Mouse (Mus musculus) forebrain, embryonic 13.5 days (tissue): ENCODE results near the gene Tmem119. TPM values are rescaled to one million over a fixed set of nuclear protein-coding genes. Genes with fewer than 3 reads are reported as not detected.
"Not testable (repeated sequence)": the region's sequence is repeated elsewhere in the genome, so short reads cannot be mapped to it uniquely, and the experiment has no call there.

Experiments
- ATAC-seq: fragments of 200-750 bp; cut with Nextera tagmentation; 2 replicates; pipeline ENCODE4 v1.8.0; 2017
- H3K27ac ChIP-seq: fragments of 300-500 bp; sonication (generic); 2 replicates; pipeline ENCODE4 v1.5.1; 2015; ENCODE audit warnings: inconsistent platforms, mild to moderate bottlenecking, moderate library complexity
- H3K27me3 ChIP-seq: fragments of 300-500 bp; sonication (generic); 2 replicates; pipeline ENCODE4 v1.6.1; 2015; ENCODE audit warnings: mild to moderate bottlenecking, inconsistent platforms
- H3K36me3 ChIP-seq: fragments of 300-500 bp; sonication (generic); 2 replicates; pipeline ENCODE4 v1.6.1; 2015; ENCODE audit warnings: mild to moderate bottlenecking, inconsistent platforms; ENCODE audit not compliant: poor library complexity, severe bottlenecking
- H3K4me1 ChIP-seq: fragments of 300-500 bp; sonication (generic); 2 replicates; pipeline ENCODE4 v1.6.1; 2015; ENCODE audit warnings: inconsistent platforms
- H3K4me2 ChIP-seq: fragments of 300-500 bp; sonication (generic); 2 replicates; pipeline ENCODE4 v1.6.1; 2015; ENCODE audit warnings: inconsistent platforms, mild to moderate bottlenecking, moderate library complexity
- H3K4me3 ChIP-seq: fragments of 300-500 bp; sonication (generic); 2 replicates; pipeline ENCODE4 v1.5.1; 2015; ENCODE audit warnings: mild to moderate bottlenecking, inconsistent platforms
- H3K9ac ChIP-seq: fragments of 300-500 bp; sonication (generic); 2 replicates; pipeline ENCODE4 v1.6.1; 2015; ENCODE audit warnings: mild to moderate bottlenecking, inconsistent platforms
- H3K9me3 ChIP-seq: fragments of 300-500 bp; sonication (generic); replicated peaks from 2 replicates; pipeline ENCODE4 v1.6.1; 2016; ENCODE audit warnings: inconsistent platforms
- WGBS: fragments of 180-500 bp; shearing (Covaris S2); methylation state at CpG from one replicate; pipeline ENCODE4 v1.1.7; 2015; 5-methylcytosine and 5-hydroxymethylcytosine counted together
- polyA plus RNA-seq: library from polyadenylated mRNA; unstranded; fragments of >200 nt; fragmentation: Nextera tagmentation; extraction: Ambion mirVana; gene quantifications from 2 replicates; pipeline ENCODE4 v1.2.1, GENCODE M21; 2015

The Tmem119 gene
- polyA plus RNA-seq, 1 experiment from 2014 or later, result 3.4 TPM

- WGBS, result 74% methylated on average over 7 of the region's 7 CpGs
- H3K4me2 ChIP-seq, result no peak overlapping the region
- no peak for ATAC-seq
- H3K27me3 ChIP-seq, result peaks cover 35% of the 10 kb centered on the region
- no peak overlapping the region for H3K27ac ChIP-seq
- H3K4me1 ChIP-seq, result no peaks in the 10 kb centered on the region
- H3K4me3 ChIP-seq, result no peak overlapping the region
- H3K9me3 ChIP-seq, result no peaks in the 10 kb centered on the region
- H3K36me3 ChIP-seq, result peaks cover 18% of the 10 kb centered on the region
- H3K9ac ChIP-seq, result no peak overlapping the region
Observed at GRCm38 (mm10) chr5:113781875-113782274, 18.4 kb downstream of the Tmem119 start.

GRCm38 (mm10) chr5:113781254-113781653 is 19.1 kb downstream of the Tmem119 start:
- Histone ChIP-seq H3K36me3 (peaks cover 24% of the 10 kb centered on the region), H3K9me3 (no peaks in the 10 kb centered on the region), H3K4me1 (no peaks in the 10 kb centered on the region), H3K4me2 (no peak overlapping the region), H3K4me3 (no peak overlapping the region), H3K27me3 (peaks cover 35% of the 10 kb centered on the region), H3K9ac (no peak overlapping the region), H3K27ac (no peak overlapping the region)
- no peak for ATAC-seq
- WGBS, result 87% methylated on average over 7 of the region's 7 CpGs

DNA sequence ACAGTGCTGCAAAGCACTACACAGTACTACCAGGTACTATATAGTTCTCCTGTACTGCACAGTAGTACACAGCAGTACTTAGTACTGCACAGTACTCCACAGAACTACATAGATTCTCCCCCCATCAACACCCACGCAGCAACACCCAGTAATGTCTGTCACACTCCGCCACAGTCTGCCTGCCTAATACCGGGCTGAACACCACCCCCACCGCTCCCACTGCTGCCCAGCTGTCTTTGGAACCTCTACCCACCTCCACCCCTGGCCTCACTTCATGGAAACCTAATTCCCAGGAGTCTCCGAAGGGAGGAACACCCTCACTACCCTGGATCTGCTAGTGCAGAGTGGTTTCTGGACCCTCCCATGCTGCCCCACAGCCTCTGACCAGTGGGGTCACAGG is 19.6 kb downstream of the Tmem119 start:
- WGBS, result 89% methylated on average over 5 of the region's 5 CpGs
- H3K27me3 ChIP-seq, result peaks cover 33% of the 10 kb centered on the region
- no peak overlapping the region for H3K4me2 ChIP-seq
- H3K36me3 ChIP-seq, result peaks cover 29% of the 10 kb centered on the region
- ATAC-seq, result no peak
- H3K27ac ChIP-seq, result no peak overlapping the region
- no peaks in the 10 kb centered on the region for H3K4me1 ChIP-seq
- no peak overlapping the region for H3K9ac ChIP-seq
- no peaks in the 10 kb centered on the region for H3K9me3 ChIP-seq
- H3K4me3 ChIP-seq, result no peak overlapping the region

- ATAC-seq, result peak; percentile 33; the same call in 1 of the 2 replicates
- peaks cover 32% of the 10 kb centered on the region for H3K27me3 ChIP-seq
- no peaks in the 10 kb centered on the region for H3K9me3 ChIP-seq
- peaks cover 35% of the 10 kb centered on the region for H3K36me3 ChIP-seq
- no peak overlapping the region for H3K4me2 ChIP-seq
- no peak overlapping the region for H3K27ac ChIP-seq
- WGBS, result 96% methylated on average over 3 of the region's 3 CpGs
- no peak overlapping the region for H3K4me3 ChIP-seq
- no peak overlapping the region for H3K9ac ChIP-seq
- no peaks in the 10 kb centered on the region for H3K4me1 ChIP-seq
Observed at GRCm38 (mm10) chr5:113780082-113780752, 20.1 kb downstream of the Tmem119 start.

- H3K27me3 ChIP-seq, result peaks cover 25% of the 10 kb centered on the region
- no peak overlapping the region for H3K9ac ChIP-seq
- H3K4me1 ChIP-seq, result no peaks in the 10 kb centered on the region
- peaks cover 41% of the 10 kb centered on the region for H3K36me3 ChIP-seq
- 78% methylated on average over 5 of the region's 5 CpGs for WGBS
- H3K27ac ChIP-seq, result no peak overlapping the region
- no peak overlapping the region for H3K4me2 ChIP-seq
- no peak for ATAC-seq
- H3K9me3 ChIP-seq, result no peaks in the 10 kb centered on the region
- no peak overlapping the region for H3K4me3 ChIP-seq
Observed at GRCm38 (mm10) chr5:113779569-113779968, 20.7 kb downstream of the Tmem119 start.

DNA sequence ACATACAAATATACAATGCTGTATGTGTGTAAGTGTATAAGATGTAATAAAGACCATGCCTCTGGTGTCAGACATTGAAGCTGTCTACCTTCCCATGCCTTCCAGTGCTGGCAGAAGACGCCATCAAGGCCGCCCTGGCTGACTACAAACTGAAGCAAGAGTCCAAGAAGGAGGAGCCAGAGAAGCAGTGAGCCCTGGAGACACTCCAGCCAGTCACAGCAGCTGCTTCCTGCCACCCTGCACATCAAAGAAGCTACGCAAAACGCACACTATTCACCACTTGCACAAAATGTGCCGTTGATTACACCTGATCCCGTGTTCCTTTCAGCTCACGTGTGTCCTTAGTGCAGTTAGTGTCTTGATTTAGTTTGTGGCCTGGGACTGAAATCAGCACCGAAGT is 22.6 kb downstream of the Tmem119 start:
- H3K9ac ChIP-seq, ATAC-seq, H3K4me3 ChIP-seq, H3K4me2 ChIP-seq, H3K27me3 ChIP-seq, H3K27ac ChIP-seq, H3K9me3 ChIP-seq: not testable (repeated sequence)
- Histone ChIP-seq H3K36me3 (peaks cover 45% of the 10 kb centered on the region), H3K4me1 (peaks cover 11% of the 10 kb centered on the region)
- 91% methylated on average over 8 of the region's 8 CpGs for WGBS

DNA sequence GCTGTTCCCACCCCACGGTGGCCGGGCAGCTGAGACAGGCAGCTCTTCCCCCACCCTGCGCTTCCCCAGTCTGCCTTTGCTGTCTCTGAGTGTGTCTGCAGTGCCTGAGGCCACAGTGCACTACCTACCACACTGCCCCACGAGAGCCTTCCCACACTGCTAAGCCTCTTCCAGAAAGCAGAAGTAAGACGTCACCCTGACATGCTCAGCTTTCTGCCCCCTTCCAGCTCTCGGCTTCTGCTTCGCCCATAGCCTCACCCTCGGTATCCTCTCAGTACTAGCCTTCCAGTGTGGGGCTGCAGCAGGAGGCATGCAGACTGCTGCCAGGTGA is 23.5 kb downstream of the Tmem119 start:
- 94% methylated on average over 8 of the region's 8 CpGs for WGBS
- no peak for ATAC-seq
- H3K4me3 ChIP-seq, result no peak overlapping the region

DNA sequence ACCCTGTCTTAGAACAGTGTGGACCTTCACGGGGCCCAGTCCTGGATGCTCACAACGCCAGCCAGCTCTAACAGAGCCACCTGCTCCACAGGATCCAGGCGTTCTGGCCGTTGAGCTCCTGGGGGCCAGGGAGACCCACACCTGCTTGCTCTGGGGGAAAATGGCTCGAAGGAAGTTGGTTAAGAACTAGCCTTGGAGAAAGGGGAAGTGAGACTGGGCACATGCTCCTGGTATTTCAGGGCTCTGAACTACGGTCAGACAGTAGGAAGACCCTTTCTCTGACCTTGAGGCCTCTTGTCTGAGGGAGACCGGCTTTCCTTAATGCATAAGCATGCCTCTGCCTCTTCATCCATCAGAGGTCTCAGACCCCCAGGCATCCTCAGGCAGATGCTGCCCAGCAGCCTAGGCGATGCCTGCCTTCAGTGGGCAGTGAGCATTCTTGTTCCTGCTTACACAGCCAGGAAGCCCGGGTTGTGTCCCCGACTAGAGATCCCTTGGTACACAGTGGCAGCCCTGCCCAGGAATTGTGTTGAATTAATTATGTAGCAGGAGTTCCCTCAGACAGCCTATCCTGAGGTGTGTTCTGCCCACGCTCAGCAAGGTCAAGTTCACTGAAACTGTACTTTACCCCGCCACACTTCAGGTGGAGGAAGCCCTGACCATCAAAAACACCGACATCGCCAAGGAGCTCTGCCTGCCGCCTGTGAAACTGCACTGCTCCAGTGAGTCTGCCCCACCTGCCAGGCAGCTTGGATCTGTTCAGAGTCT is 24.0 kb downstream of the Tmem119 start:
- Histone ChIP-seq H3K9ac (no peak overlapping the region), H3K27ac (no peak overlapping the region)

More for the DNA sequence above, 23.5 kb downstream of the Tmem119 start:
- H3K27me3 ChIP-seq, result no peaks in the 10 kb centered on the region
- peaks cover 45% of the 10 kb centered on the region for H3K36me3 ChIP-seq
- no peak overlapping the region for H3K9ac ChIP-seq
- peaks cover 11% of the 10 kb centered on the region for H3K4me1 ChIP-seq
- no peak overlapping the region for H3K27ac ChIP-seq
- no peaks in the 10 kb centered on the region for H3K9me3 ChIP-seq
- no peak overlapping the region for H3K4me2 ChIP-seq

DNA sequence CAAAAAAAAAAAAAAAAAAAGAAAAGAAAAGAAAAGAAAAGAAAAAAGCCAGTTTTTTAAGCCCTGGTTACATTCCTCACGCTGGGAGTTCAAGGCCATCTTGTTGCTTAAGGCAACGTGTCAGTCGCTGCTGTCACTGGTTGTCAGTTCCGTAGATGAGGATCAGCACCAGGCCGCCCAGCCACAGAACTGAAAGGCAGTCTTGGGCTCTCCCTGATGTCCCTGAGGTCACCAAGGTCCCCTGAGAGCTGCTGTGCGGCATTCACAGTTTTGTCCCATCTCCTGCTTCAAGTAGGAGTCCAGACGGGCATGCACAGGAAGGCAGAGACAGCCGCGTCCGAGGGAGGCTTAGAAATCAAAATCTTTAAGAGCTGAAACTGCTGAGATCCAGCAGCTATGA is 24.7 kb downstream of the Tmem119 start:
- Histone ChIP-seq H3K27me3 (no peaks in the 10 kb centered on the region), H3K4me3 (no peak overlapping the region), H3K9me3 (no peaks in the 10 kb centered on the region), H3K27ac (no peak overlapping the region), H3K36me3 (peaks cover 45% of the 10 kb centered on the region), H3K4me2 (no peak overlapping the region), H3K4me1 (peaks cover 14% of the 10 kb centered on the region), H3K9ac (no peak overlapping the region)
- WGBS, result 91% methylated on average over 10 of the region's 10 CpGs
- ATAC-seq, result no peak

More for the DNA sequence above, 24.0 kb downstream of the Tmem119 start:
- Histone ChIP-seq H3K27me3 (no peaks in the 10 kb centered on the region), H3K9me3 (no peaks in the 10 kb centered on the region), H3K4me3 (no peak overlapping the region), H3K4me2 (no peak overlapping the region), H3K36me3 (peaks cover 45% of the 10 kb centered on the region), H3K4me1 (peaks cover 11% of the 10 kb centered on the region)
- WGBS, result 91% methylated on average over 15 of the region's 15 CpGs
- no peak for ATAC-seq

GRCm38 (mm10) chr5:113773664-113774063 is 26.7 kb downstream of the Tmem119 start:
- H3K4me3 ChIP-seq, result peak overlapping the region; percentile 100
- H3K36me3 ChIP-seq, result peaks cover 47% of the 10 kb centered on the region
- under 1% methylated on average over 7 of the region's 7 CpGs for WGBS
- H3K9ac ChIP-seq, result no peak overlapping the region
- ATAC-seq, result no peak
- H3K9me3 ChIP-seq, result no peaks in the 10 kb centered on the region
- no peaks in the 10 kb centered on the region for H3K27me3 ChIP-seq
- peak overlapping the region; percentile 98 for H3K4me2 ChIP-seq
- H3K4me1 ChIP-seq, result peaks cover 34% of the 10 kb centered on the region
- no peak overlapping the region for H3K27ac ChIP-seq

DNA sequence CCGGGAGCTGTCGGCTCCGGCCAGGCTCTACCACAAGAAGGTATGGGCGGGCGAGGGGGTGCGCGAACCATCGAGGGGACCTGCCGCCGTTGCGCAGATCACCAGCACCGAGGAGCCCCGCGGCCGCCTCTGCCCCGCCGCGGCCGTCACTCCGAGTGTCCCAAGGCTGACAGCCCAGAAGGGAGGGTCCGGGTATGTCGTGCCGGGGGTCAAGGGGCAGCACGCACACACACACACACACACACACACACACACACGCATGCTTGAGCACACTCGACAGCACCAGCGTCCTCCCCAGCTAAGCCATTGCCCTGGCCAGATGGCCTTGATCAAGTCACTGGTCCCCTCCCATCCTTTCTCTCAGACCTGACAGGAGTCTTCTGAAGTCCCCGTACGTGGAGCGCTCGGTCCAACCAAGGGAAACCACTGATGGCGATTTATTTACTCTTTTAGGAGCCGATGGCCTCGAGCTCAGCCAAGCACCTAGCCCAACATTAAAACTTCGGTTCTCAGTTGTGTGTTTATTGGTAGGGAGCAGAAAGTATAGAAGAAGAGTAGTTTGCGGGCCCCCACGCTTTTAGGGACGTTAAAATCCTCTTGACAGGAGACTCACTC is 27.3 kb downstream of the Tmem119 start:
- Histone ChIP-seq H3K4me2 (peak overlapping the region; percentile 98), H3K36me3 (peaks cover 48% of the 10 kb centered on the region), H3K9me3 (no peaks in the 10 kb centered on the region), H3K27me3 (no peaks in the 10 kb centered on the region), H3K27ac (peak overlapping the region; percentile 14; the same call in 1 of the 2 replicates), H3K4me1 (peaks cover 36% of the 10 kb centered on the region), H3K9ac (peak overlapping the region; percentile 96), H3K4me3 (peak overlapping the region; percentile 100)
- ATAC-seq, result peak; percentile 54
- WGBS, result 2% methylated on average over 35 of the region's 38 CpGs

GRCm38 (mm10) chr5:113772450-113772895 is 27.8 kb downstream of the Tmem119 start, which contains the start of the genes Sart3 and Iscu:
Gene Sart3 (minus strand): TSS chr5:113772510.
Gene Iscu (plus strand): TSS chr5:113772748.
- Histone ChIP-seq H3K4me3 (peak within 1 kb of the TSS; percentile 100), H3K36me3 (peaks cover 49% of the 10 kb centered on the region), H3K27ac (peak within 1 kb of the TSS; percentile 98), H3K4me2 (peak within 1 kb of the TSS; percentile 98), H3K4me1 (peaks cover 36% of the 10 kb centered on the region), H3K9ac (peak within 1 kb of the TSS; percentile 96), H3K27me3 (no peaks in the 10 kb centered on the region), H3K9me3 (no peaks in the 10 kb centered on the region)
- WGBS, result under 1% methylated on average over 49 of the region's 49 CpGs
- peak; percentile 90 for ATAC-seq
